Mouse (Mus musculus): ENCODE measurements around the gene Sult2a6. TPM values are rescaled to one million over a fixed set of nuclear protein-coding genes. Genes with fewer than 3 reads are reported as not detected.

The Sult2a6 gene
- not detected in 2 replicates for polyA plus RNA-seq (2015; fragmentation: Nextera tagmentation; extraction: Ambion mirVana)

GRCm38 (mm10) chr7:14254770-14255169 is at the start of gene Sult2a6:
Gene Sult2a6, minus strand, starts transcription at chr7:14254870.
- Histone ChIP-seq H3K9ac (no peak within 1 kb of the TSS), H3K27me3 (no peaks in the 10 kb centered on the region)

GRCm38 (mm10) chr7:14215231-14215630 is 39.4 kb downstream of the Sult2a6 start:
- H3K27ac ChIP-seq = no peak overlapping the region
- no peaks in the 10 kb centered on the region for H3K36me3 ChIP-seq (ENCODE audit: poor library complexity, severe bottlenecking)
- ATAC-seq = no peak

More at GRCm38 (mm10) chr7:14254770-14255169, at the start of gene Sult2a6:
- Histone ChIP-seq H3K9me3 (replicated peaks) (peaks cover 17% of the 10 kb centered on the region), H3K36me3 (ENCODE audit: poor library complexity, severe bottlenecking) (no peaks in the 10 kb centered on the region), H3K4me2 (no peak within 1 kb of the TSS), H3K4me1 (no peaks in the 10 kb centered on the region), H3K4me3 (no peak within 1 kb of the TSS), H3K27ac (no peak within 1 kb of the TSS)
- ATAC-seq = no peak
- WGBS = 84% methylated on average over 2 of the region's 2 CpGs

GRCm38 (mm10) chr7:14203417-14203816 is 51.3 kb downstream of the Sult2a6 start:
- Histone ChIP-seq H3K9ac (no peak overlapping the region), H3K36me3 (ENCODE audit: poor library complexity, severe bottlenecking) (no peaks in the 10 kb centered on the region), H3K9me3 (replicated peaks) (peaks cover 14% of the 10 kb centered on the region), H3K27me3 (no peaks in the 10 kb centered on the region), H3K4me2 (no peak overlapping the region), H3K4me1 (no peaks in the 10 kb centered on the region), H3K4me3 (no peak overlapping the region), H3K27ac (no peak overlapping the region)
- ATAC-seq = no peak
- 76% methylated on average over 2 of the region's 2 CpGs for WGBS

More at GRCm38 (mm10) chr7:14215231-14215630, 39.4 kb downstream of the Sult2a6 start:
- Histone ChIP-seq H3K4me1 (no peaks in the 10 kb centered on the region), H3K27me3 (no peaks in the 10 kb centered on the region), H3K9ac (no peak overlapping the region), H3K4me2 (no peak overlapping the region), H3K4me3 (no peak overlapping the region), H3K9me3 (replicated peaks) (peaks cover 17% of the 10 kb centered on the region)

GRCm38 (mm10) chr7:14202487-14202886 is 52.2 kb downstream of the Sult2a6 start:
- Histone ChIP-seq H3K27me3 (no peaks in the 10 kb centered on the region), H3K27ac (no peak overlapping the region), H3K9me3 (replicated peaks) (peaks cover 9% of the 10 kb centered on the region; the same call in 1 of the 2 replicates), H3K4me3 (no peak overlapping the region), H3K36me3 (ENCODE audit: poor library complexity, severe bottlenecking) (no peaks in the 10 kb centered on the region), H3K4me2 (no peak overlapping the region), H3K4me1 (no peaks in the 10 kb centered on the region), H3K9ac (no peak overlapping the region)
- no peak for ATAC-seq

Other genes with a start within 250 kb of the Sult2a6 start
- not detected in 2 replicates for gene Sult2a3, start 131.8 kb downstream of the Sult2a6 start, polyA plus RNA-seq (2015; fragmentation: Nextera tagmentation; extraction: Ambion mirVana)
- not detected in 2 replicates for gene Obox8, start 78.7 kb upstream of the Sult2a6 start, polyA plus RNA-seq (2015; fragmentation: Nextera tagmentation; extraction: Ambion mirVana)
- gene Sult2a8, start 191.9 kb upstream of the Sult2a6 start, polyA plus RNA-seq (2015; fragmentation: Nextera tagmentation; extraction: Ambion mirVana) = not detected in 2 replicates
- gene Sult2a7, start 239.4 kb upstream of the Sult2a6 start, polyA plus RNA-seq (2015; fragmentation: Nextera tagmentation; extraction: Ambion mirVana) = not detected in 2 replicates